Mouse (Mus musculus) ES-CJ7 (cell line): ENCODE data around the gene Wdr83.
A peak's percentile ranks its signal among the peaks of the same experiment; 100 is the strongest.

ENCODE experiments used
- DNase-seq: peaks from one replicate; pipeline ENCODE4 v3.0.0; 2011; ENCODE audit warnings: low read depth, low spot score

The Wdr83 gene

DNA sequence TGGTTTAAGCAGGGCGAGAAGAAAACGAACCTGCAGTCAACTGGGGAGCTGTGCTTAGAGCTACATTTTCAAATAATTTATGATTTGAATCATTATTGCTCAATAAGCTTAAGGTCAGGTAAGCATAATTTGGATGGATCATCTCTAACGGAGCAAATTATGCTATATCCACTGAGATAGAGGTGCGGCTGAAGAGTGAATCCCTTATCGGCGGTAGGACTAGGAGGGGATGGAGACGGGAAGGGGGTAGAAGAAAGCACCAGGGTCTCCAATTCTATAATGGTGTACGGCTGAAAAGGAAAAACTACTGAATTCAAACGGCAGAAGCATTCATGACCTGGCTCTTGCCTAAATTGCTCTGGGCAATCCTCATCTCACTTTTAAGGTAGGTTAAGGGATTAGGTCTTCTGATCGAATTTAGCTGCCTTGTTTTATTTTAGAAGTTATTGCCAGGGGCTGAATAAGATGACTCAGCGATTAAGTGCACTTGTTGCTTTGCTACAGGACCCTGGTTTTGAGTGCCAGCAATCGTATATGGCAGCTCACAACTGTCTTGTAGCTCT lies 45.9 kb downstream of the Wdr83 start:
- DNase-seq = no peak

GRCm38 (mm10) chr8:85034764-85035163 lies 46.3 kb downstream of the Wdr83 start:
- DNase-seq = peak; percentile 98

GRCm38 (mm10) chr8:85033867-85034266 lies 47.2 kb downstream of the Wdr83 start:
- peak; percentile 72 for DNase-seq

DNA sequence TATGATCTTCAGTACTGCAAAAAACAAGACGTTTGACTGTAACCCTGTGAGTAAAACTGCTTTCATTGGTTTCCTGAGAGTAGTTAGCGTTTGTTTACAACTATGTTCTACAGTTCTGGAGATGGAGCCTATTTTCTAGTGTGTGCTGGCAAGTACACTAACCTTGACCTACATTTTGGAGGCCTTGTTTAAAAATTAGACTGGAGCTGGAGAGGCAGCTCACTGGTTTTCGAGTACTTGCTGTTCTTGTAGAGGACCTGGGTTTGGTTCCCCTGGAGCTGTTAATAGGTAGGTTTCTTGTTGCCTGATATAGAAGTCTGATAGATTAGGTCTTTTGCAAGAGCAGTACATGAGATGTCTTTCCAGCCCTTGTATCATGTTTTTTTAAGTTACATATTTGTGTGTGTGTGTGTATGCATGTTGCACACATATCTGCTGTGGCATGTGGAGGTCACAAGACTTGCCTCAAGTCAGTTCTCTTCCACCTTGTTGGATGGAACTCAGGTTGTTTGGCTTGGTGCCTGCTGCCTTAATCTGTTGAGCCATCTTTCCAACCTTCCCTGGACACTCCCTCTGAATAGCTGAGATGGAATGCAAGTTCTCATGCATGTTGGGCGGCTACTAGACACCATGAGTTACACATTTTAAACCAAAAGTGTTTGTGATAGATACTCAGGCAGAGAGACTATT lies 48.3 kb downstream of the Wdr83 start:
- DNase-seq = no peak

GRCm38 (mm10) chr8:85029271-85029670 lies 51.8 kb downstream of the Wdr83 start:
- DNase-seq = no peak

DNA sequence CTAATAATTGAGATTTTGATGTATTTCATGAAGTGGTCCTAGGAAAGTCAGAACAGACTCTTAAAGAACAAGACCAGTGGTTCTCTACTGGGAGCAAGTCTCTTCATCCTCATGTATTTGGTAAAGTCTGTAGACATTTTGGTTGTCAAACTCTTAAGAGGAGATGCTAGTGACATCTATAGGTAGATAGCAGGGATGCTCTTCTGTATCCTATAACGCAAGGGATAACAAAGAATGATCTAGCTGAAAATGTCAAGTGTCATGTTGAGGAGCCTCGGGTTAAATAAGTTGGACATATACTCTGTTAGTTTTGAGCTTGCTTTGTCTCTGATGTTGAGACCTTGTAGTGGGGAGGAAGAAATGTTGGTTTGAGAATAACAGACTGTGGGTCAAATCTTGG lies 53.2 kb downstream of the Wdr83 start:
- DNase-seq = no peak

- no peak for DNase-seq
Observed at GRCm38 (mm10) chr8:85027516-85027855, 53.6 kb downstream of the Wdr83 start.

DNA sequence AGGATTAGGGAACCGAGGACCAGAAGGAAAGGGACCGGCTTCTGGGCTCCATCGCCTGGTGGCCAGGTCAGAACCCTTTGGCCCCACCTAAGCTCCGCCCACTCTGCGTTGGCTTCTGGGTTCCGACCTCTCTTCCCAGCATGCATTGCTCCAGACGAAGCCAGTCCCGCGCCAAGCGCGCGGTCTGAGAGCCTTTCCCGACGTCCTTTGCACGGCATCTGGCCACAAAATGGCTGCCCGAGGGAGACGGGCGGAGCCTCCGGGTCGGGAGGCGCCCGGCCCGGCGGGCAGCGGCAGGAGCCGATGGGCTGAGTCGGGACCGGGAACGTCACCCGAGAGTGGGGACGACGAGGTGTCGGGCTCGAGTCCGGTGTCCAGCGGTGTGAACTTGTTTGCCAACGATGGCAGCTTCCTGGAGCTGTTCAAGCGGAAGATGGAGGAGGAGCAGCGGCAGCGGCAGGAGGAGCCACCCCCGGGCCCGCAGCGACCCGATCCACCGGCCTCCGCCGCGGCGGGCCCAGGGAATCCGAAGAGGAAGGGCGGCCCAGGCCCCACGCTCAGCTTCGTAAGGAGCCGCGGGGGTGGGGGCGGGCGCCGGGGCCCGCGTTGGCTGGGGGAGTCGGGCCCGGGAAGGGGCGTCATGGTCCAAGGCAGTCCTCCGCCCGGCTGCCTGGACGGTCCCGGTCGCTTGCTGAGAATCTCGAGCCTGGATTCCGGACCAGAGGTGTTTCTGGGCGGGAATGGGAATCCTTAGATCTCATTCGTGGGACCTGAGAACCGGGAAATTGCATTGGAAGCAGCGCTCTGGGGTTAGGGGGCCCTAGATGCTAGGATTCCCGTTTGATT lies 54.2 kb downstream of the Wdr83 start, which contains the start of gene Trir:
Gene Trir, plus strand, starts transcription at position 154 of the 846 bp plus-strand sequence.
- DNase-seq = peak; percentile 99

- DNase-seq = peak; percentile 99
Observed at GRCm38 (mm10) chr8:85025098-85025932, 55.8 kb downstream of the Wdr83 start, which contains the start of gene Asna1. Asna1 (minus strand) TSS chr8:85025281.
